Mouse (Mus musculus) hindbrain, embryonic 16.5 days (tissue): ENCODE results near the gene Emc9. TPM values are rescaled to one million over a fixed set of nuclear protein-coding genes. Genes with fewer than 3 reads are reported as not detected.

Source experiments
- ATAC-seq: fragments of 200-750 bp; cut with Nextera tagmentation; 2 replicates; pipeline ENCODE4 v1.8.0; 2017; ENCODE audit warnings: moderate TSS enrichment, moderate library complexity
- H3K27ac ChIP-seq: fragments of 300-500 bp; sonication (generic); 2 replicates; pipeline ENCODE4 v1.5.1; 2014; ENCODE audit warnings: low read depth, mild to moderate bottlenecking, control low read depth, low read length, moderate library complexity
- H3K27me3 ChIP-seq: fragments of 300-500 bp; sonication (generic); replicated peaks from 2 replicates; pipeline ENCODE4 v1.6.1; 2014; ENCODE audit warnings: low read length; ENCODE audit not compliant: control insufficient read depth, insufficient read depth
- H3K36me3 ChIP-seq: fragments of 300-500 bp; sonication (generic); 2 replicates; pipeline ENCODE4 v1.6.1; 2014; ENCODE audit warnings: mild to moderate bottlenecking, low read length, moderate library complexity, mixed read lengths; ENCODE audit not compliant: control insufficient read depth, insufficient read depth
- H3K4me1 ChIP-seq: fragments of 300-500 bp; sonication (generic); 2 replicates; pipeline ENCODE4 v1.6.1; 2014; ENCODE audit warnings: low read depth, low read length; ENCODE audit not compliant: control insufficient read depth, insufficient read depth
- H3K4me2 ChIP-seq: fragments of 300-500 bp; sonication (generic); 2 replicates; pipeline ENCODE4 v1.6.1; 2014; ENCODE audit warnings: mild to moderate bottlenecking, low read length, control low read depth, moderate library complexity
- H3K4me3 ChIP-seq: fragments of 300-500 bp; sonication (generic); 2 replicates; pipeline ENCODE4 v1.5.1; 2014; ENCODE audit warnings: mild to moderate bottlenecking, low read length, control low read depth, moderate library complexity
- H3K9ac ChIP-seq: fragments of 300-500 bp; sonication (generic); 2 replicates; pipeline ENCODE4 v1.6.1; 2014; ENCODE audit warnings: low read depth, mild to moderate bottlenecking, control low read depth, low read length, moderate library complexity
- H3K9me3 ChIP-seq: fragments of 300-500 bp; sonication (generic); 2 replicates; pipeline ENCODE4 v1.6.1; 2014; ENCODE audit warnings: mild to moderate bottlenecking, low read length, moderate library complexity; ENCODE audit not compliant: control insufficient read depth
- WGBS: fragments of 180-500 bp; shearing (Covaris S2); extraction: QIAGEN DNeasy Blood & Tissue Kit; methylation state at CpG from one replicate; pipeline ENCODE4 v1.1.7; 2014; 5-methylcytosine and 5-hydroxymethylcytosine counted together
- polyA plus RNA-seq: library from polyadenylated mRNA; unstranded; fragments of >200 nt; fragmentation: Nextera tagmentation; extraction: Ambion mirVana; gene quantifications from 2 replicates; pipeline ENCODE4 v1.2.1, GENCODE M21; 2015

Gene Emc9
- polyA plus RNA-seq, 1 experiment from 2014 or later, result 64.2 TPM

GRCm38 (mm10) chr14:55557587-55557986 lies 27.5 kb downstream of the Emc9 start:
- H3K36me3 ChIP-seq, result no peaks in the 10 kb centered on the region
- ATAC-seq, result no peak
- H3K27me3 ChIP-seq, result no peaks in the 10 kb centered on the region
- H3K27ac ChIP-seq, result no peak overlapping the region
- no peak overlapping the region for H3K9ac ChIP-seq
- H3K9me3 ChIP-seq, result no peaks in the 10 kb centered on the region
- H3K4me1 ChIP-seq, result peaks cover 15% of the 10 kb centered on the region
- WGBS, result 85% methylated on average over 3 of the region's 3 CpGs
- H3K4me2 ChIP-seq, result no peak overlapping the region
- no peak overlapping the region for H3K4me3 ChIP-seq

GRCm38 (mm10) chr14:55557003-55557402 lies 28.1 kb downstream of the Emc9 start:
- H3K9me3 ChIP-seq, result no peaks in the 10 kb centered on the region
- H3K4me2 ChIP-seq, result no peak overlapping the region
- H3K27ac ChIP-seq, result no peak overlapping the region
- no peaks in the 10 kb centered on the region for H3K27me3 ChIP-seq
- H3K9ac ChIP-seq, result no peak overlapping the region
- H3K36me3 ChIP-seq, result no peaks in the 10 kb centered on the region
- H3K4me1 ChIP-seq, result peaks cover 13% of the 10 kb centered on the region
- H3K4me3 ChIP-seq, result no peak overlapping the region
- no peak for ATAC-seq
- 23% methylated on average over 5 of the region's 5 CpGs for WGBS

GRCm38 (mm10) chr14:55555788-55556187 lies 29.3 kb downstream of the Emc9 start:
- Histone ChIP-seq H3K4me3 (no peak overlapping the region), H3K36me3 (no peaks in the 10 kb centered on the region), H3K9ac (no peak overlapping the region), H3K4me2 (no peak overlapping the region), H3K9me3 (no peaks in the 10 kb centered on the region), H3K27ac (no peak overlapping the region), H3K27me3 (no peaks in the 10 kb centered on the region), H3K4me1 (peaks cover 2% of the 10 kb centered on the region)
- no peak for ATAC-seq
- 87% methylated on average over 3 of the region's 3 CpGs for WGBS

- Histone ChIP-seq H3K27me3 (no peaks in the 10 kb centered on the region), H3K9ac (no peak overlapping the region), H3K27ac (no peak overlapping the region), H3K4me3 (no peak overlapping the region), H3K4me2 (no peak overlapping the region), H3K36me3 (no peaks in the 10 kb centered on the region), H3K9me3 (no peaks in the 10 kb centered on the region), H3K4me1 (peaks cover 2% of the 10 kb centered on the region)
- ATAC-seq, result no peak
Observed at GRCm38 (mm10) chr14:55554635-55555034, 30.5 kb downstream of the Emc9 start.

- no peaks in the 10 kb centered on the region; the same call in 1 of the 2 replicates for H3K4me1 ChIP-seq
- no peaks in the 10 kb centered on the region for H3K9me3 ChIP-seq
- 85% methylated on average over 8 of the region's 8 CpGs for WGBS
- H3K9ac ChIP-seq, result no peak overlapping the region
- no peak for ATAC-seq
- no peaks in the 10 kb centered on the region for H3K27me3 ChIP-seq
- H3K36me3 ChIP-seq, result peaks cover 10% of the 10 kb centered on the region; the same call in 1 of the 2 replicates
- H3K4me3 ChIP-seq, result no peak overlapping the region
- no peak overlapping the region for H3K27ac ChIP-seq
- H3K4me2 ChIP-seq, result no peak overlapping the region
Observed at GRCm38 (mm10) chr14:55551794-55552193, 33.3 kb downstream of the Emc9 start.

GRCm38 (mm10) chr14:55551347-55551746 lies 33.8 kb downstream of the Emc9 start:
- Histone ChIP-seq H3K4me3 (no peak overlapping the region), H3K4me1 (no peaks in the 10 kb centered on the region), H3K36me3 (peaks cover 10% of the 10 kb centered on the region; the same call in 1 of the 2 replicates), H3K9ac (no peak overlapping the region), H3K27me3 (no peaks in the 10 kb centered on the region), H3K27ac (no peak overlapping the region), H3K4me2 (no peak overlapping the region), H3K9me3 (no peaks in the 10 kb centered on the region)
- WGBS, result 72% methylated on average over 5 of the region's 5 CpGs
- ATAC-seq, result no peak

GRCm38 (mm10) chr14:55550191-55550590 lies 34.9 kb downstream of the Emc9 start:
- H3K4me1 ChIP-seq, result no peaks in the 10 kb centered on the region
- no peak for ATAC-seq
- WGBS, result 79% methylated on average over 6 of the region's 6 CpGs
- H3K27me3 ChIP-seq, result no peaks in the 10 kb centered on the region
- H3K4me2 ChIP-seq, result no peak overlapping the region
- H3K4me3 ChIP-seq, result no peak overlapping the region
- H3K9me3 ChIP-seq, result no peaks in the 10 kb centered on the region
- no peak overlapping the region for H3K9ac ChIP-seq
- peaks cover 13% of the 10 kb centered on the region for H3K36me3 ChIP-seq
- H3K27ac ChIP-seq, result no peak overlapping the region

- Histone ChIP-seq H3K9ac (0 out of 2 replicates have a peak overlapping the region, but pooled peaks have one; percentile 5), H3K27ac (no peak overlapping the region), H3K36me3 (peaks cover 22% of the 10 kb centered on the region), H3K4me3 (no peak overlapping the region), H3K9me3 (no peaks in the 10 kb centered on the region), H3K27me3 (no peaks in the 10 kb centered on the region), H3K4me2 (no peak overlapping the region), H3K4me1 (peaks cover 15% of the 10 kb centered on the region)
- WGBS, result 51% methylated on average over 9 of the region's 9 CpGs
- ATAC-seq, result no peak
Observed at GRCm38 (mm10) chr14:55544334-55544733, 40.8 kb downstream of the Emc9 start.

- H3K36me3 ChIP-seq, result peaks cover 12% of the 10 kb centered on the region
- H3K27me3 ChIP-seq, result no peaks in the 10 kb centered on the region
- WGBS, result 97% methylated on average over 12 of the region's 12 CpGs
- no peak overlapping the region for H3K4me3 ChIP-seq
- H3K4me1 ChIP-seq, result peaks cover 15% of the 10 kb centered on the region
- no peak overlapping the region for H3K9ac ChIP-seq
- no peaks in the 10 kb centered on the region for H3K9me3 ChIP-seq
- H3K4me2 ChIP-seq, result no peak overlapping the region
- no peak overlapping the region for H3K27ac ChIP-seq
- ATAC-seq, result no peak
Observed at GRCm38 (mm10) chr14:55542268-55542667, 42.8 kb downstream of the Emc9 start.

- Histone ChIP-seq H3K4me1 (peaks cover 15% of the 10 kb centered on the region), H3K9ac (peak overlapping the region; percentile 82), H3K9me3 (no peaks in the 10 kb centered on the region), H3K27ac (peak overlapping the region; percentile 88), H3K36me3 (peaks cover 12% of the 10 kb centered on the region), H3K27me3 (no peaks in the 10 kb centered on the region), H3K4me2 (peak overlapping the region; percentile 87), H3K4me3 (peak overlapping the region; percentile 61)
- peak; percentile 55 for ATAC-seq
- 4% methylated on average over 10 of the region's 10 CpGs for WGBS
Observed at GRCm38 (mm10) chr14:55540787-55541321, 44.2 kb downstream of the Emc9 start.
